ENCODE assay signal across 12 mouse cellular contexts in the genomic region with DNA sequence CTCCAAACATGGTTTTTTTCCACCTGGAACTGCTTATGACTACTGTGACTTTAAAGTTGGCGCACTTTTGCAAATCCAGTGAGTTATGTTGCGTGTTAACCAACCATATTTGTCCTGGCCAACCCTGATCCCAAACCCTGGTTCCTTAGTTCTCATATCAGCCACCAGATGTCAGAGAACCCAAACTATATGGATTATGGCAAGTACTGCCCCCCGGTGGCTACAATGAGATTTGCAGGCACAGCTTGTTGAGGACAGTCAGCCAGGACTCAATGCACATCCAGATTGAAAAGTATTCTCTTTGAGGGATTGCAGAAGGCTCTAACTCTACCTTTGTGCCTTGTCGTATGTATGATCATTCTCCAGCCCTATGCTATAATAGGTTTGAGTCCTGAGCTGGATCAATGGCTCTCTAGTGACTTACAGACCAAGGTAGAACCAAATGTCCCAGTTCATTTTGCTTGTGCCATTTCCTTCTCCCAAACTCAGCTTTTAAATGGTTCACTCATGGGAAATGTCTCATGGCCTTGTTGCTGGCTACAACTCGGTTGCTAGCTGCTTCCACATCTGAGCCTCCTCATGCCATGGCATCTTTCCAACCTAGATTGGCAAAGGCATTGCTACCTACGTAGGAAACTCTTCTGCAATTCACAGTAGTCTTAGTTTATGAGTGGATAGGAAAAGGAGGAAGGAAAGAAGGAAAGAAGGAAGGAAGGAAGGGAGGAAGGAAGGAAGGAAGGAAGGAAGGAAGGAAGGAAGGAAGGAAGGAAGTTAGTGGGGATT.
DNase-seq lines count a peak whose midpoint lies in the region; ATAC-seq and TF ChIP-seq lines count a peak whose summit lies in the region.
"Had no signal": no experiment of that assay in that cellular context is flagged by ENCODE, and none has a peak within 500 bp of the region (broad histone marks: within the 10 kb centered on the region; RNA-seq: fewer than 3 reads in every experiment).

No protein-coding gene starts in this region.

- no peak overlapping the region for H3K27ac ChIP-seq in gastrocnemius, adult 2 months
- H3K27ac ChIP-seq in lung, embryonic 14.5 days (ENCODE audit: low read depth), result no peak overlapping the region
- H3K27ac ChIP-seq: kidney, embryonic 15.5 days; liver, embryonic 13.5 days had no signal

- TF ChIP-seq CTCF in gastrocnemius, adult 2 months (IDR thresholded peaks at IDR 0.05), result peak; percentile 58
- peak; percentile 66 for TF ChIP-seq CTCF in lung, embryonic 14.5 days (IDR thresholded peaks at IDR 0.05; ENCODE audit: low read depth)

- H3K4me1 ChIP-seq in lung, embryonic 14.5 days (ENCODE audit: insufficient read depth), result peaks cover 8% of the 10 kb centered on the region; the same call in 1 of the 2 replicates

- no peaks in the 10 kb centered on the region for H3K36me3 ChIP-seq in lung, embryonic 14.5 days (ENCODE audit: insufficient read depth)
- H3K36me3 ChIP-seq: kidney, embryonic 15.5 days; liver, embryonic 13.5 days had no signal

- no peak for DNase-seq in gastrocnemius, adult 2 months
- no peak for DNase-seq in gastrocnemius, postnatal 14 days
- DNase-seq in lung, embryonic 14.5 days, result peak; percentile 60
- DNase-seq in lung, postnatal 10 days, result no peak
- DNase-seq in ZHBTc4 (ENCODE audit: low read depth, low spot score), result peak; percentile 71
- DNase-seq in thymus, postnatal 25 days, result peak; percentile 11
- DNase-seq in right cerebral cortex, postnatal 10 days (ENCODE audit: low spot score in 2 of 2), result no peak
- DNase-seq in urinary bladder, postnatal 10 days (ENCODE audit: low spot score), result no peak
- DNase-seq: liver, embryonic 13.5 days; spleen, adult 18-20 months had no signal

- no peak overlapping the region for H3K4me3 ChIP-seq in gastrocnemius, adult 2 months
- no peak overlapping the region for H3K4me3 ChIP-seq in lung, embryonic 14.5 days (ENCODE audit: low read depth, low read length)
- H3K4me3 ChIP-seq: kidney, embryonic 15.5 days; liver, embryonic 13.5 days had no signal

- H3K27me3 ChIP-seq in lung, embryonic 14.5 days (ENCODE audit: insufficient read depth, low read length), result no peaks in the 10 kb centered on the region
- H3K27me3 ChIP-seq: liver, embryonic 13.5 days had no signal

- WGBS in lung, embryonic 14.5 days, result 69% methylated on average over 6 of the region's 6 CpGs

- no peak overlapping the region for H3K9ac ChIP-seq in lung, embryonic 14.5 days
- H3K9ac ChIP-seq: kidney, embryonic 15.5 days; liver, embryonic 13.5 days had no signal

- no peak for ATAC-seq in lung, embryonic 14.5 days (ENCODE audit: insufficient read depth)
- ATAC-seq: activated CD4-positive, CD25-positive, alpha-beta regulatory T cell, adult 4 months had no signal

- intact Hi-C loops in gastrocnemius, adult 2 months (cut with DNase I), result no loop called here
- intact Hi-C loops in gastrocnemius, postnatal 14 days (cut with DNase I; ENCODE audit: low total_unique reads), result no loop called here

- H3K4me2 ChIP-seq in lung, embryonic 14.5 days, result no peak overlapping the region
- H3K4me2 ChIP-seq: kidney, embryonic 15.5 days; liver, embryonic 13.5 days had no signal

- H3K9me3 ChIP-seq in lung, embryonic 14.5 days (ENCODE audit: low read depth, low read length), result no peaks in the 10 kb centered on the region
- H3K9me3 ChIP-seq: kidney, embryonic 15.5 days; liver, embryonic 13.5 days had no signal

Comparison
In these comparisons a context has a peak if more than half of its experiments do, and no peak if none do; other contexts are left out.
1. DNase-seq: peak in lung, embryonic 14.5 days (single experiment), ZHBTc4 (single experiment) and thymus, postnatal 25 days (single experiment); none in gastrocnemius, adult 2 months (single experiment), gastrocnemius, postnatal 14 days (single experiment), lung, postnatal 10 days (single experiment), right cerebral cortex, postnatal 10 days (0 of 2) and urinary bladder, postnatal 10 days (single experiment).